Mouse (Mus musculus): ENCODE data around the gene Nup85. TPM values are rescaled to one million over a fixed set of nuclear protein-coding genes. Genes with fewer than 3 reads are reported as not detected.

Gene Nup85
- polyA plus RNA-seq, 1 experiment from 2014 or later: 101 TPM

DNA sequence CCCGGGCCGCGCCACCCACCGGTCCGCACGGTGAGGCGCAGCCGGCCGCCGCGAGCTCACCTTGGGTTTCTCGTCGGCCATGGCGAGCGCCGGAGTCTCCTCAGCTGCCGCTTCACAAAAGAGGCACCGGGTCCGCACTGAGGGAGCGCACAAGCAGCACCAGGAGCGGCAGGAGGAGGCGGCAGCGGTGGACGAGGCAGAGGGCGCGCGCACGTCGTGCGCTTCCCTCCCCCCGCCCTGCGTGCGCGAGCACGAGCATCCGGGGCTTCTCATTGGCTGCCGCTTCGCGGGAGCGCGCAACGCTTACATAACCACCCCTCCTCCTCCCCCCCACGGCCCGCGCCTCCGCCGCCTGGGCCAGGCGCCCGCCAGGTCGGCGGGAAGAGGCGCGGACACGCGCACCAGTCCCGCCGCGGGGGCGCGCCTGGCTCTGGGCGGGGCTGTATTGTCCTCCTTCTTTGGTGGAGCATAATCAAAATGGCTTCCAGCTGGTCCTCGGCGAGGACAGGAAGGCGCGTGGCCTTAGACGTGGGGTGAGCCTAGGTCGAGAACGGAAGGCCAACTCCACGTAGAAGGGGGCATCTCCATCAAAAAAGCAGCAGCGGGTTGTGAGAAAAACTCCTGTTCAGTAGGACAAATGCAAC, 28.1 kb upstream of the Nup85 start, which contains the start of gene Sumo2:
TSS of gene Sumo2 (minus strand) at position 239 of the 644 bp plus-strand sequence.
- WGBS: 1% methylated on average over 51 of the region's 70 CpGs
- peak; percentile 89 for ATAC-seq (ENCODE audit: low FRiP score)
- peak within 1 kb of the TSS; percentile 77 for H3K4me2 ChIP-seq

DNA sequence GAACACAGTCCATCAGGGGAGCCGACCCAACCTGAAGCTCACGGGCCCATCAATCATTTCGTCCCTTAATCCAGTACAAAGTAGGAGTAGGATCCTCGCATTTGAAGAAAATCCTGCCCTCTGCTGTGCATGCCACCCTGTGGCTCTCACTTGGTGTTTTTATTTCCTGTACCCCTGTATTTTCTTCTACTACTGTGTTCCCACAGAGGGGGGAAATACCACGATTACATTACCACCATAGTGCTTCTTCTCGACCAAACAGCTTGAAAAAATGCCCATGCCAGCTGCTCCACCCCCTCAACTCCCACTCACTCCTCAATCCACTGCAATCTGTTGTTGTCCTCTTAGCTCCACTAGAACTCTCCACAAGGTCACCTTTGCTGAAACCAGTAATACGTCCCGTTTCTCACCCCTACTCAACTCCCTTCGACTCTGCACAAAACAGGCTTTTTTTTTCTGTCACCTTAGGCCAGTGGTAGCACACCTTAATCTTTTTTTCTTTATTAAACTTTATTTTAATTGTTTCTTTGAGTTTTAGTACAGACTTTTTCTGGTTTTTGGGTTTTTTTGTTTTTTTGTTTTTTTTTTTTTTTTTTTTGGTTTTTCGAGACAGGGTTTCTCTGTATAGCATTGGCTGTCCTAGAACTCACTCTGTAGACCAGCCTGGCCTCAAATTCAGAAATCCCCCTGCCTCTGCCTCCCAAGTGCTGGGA, 27.2 kb upstream of the Nup85 start:
- Histone ChIP-seq H3K4me1 (peaks cover 35% of the 10 kb centered on the region), H3K27me3 (replicated peaks) (no peaks in the 10 kb centered on the region), H3K4me2 (peak overlapping the region; percentile 77), H3K4me3 (replicated peaks) (peak overlapping the region; percentile 89; the same call in 1 of the 2 replicates), H3K9me3 (replicated peaks) (no peaks in the 10 kb centered on the region), H3K27ac (replicated peaks) (peak overlapping the region; percentile 99), H3K9ac (replicated peaks) (no peak overlapping the region), H3K36me3 (peaks cover 16% of the 10 kb centered on the region)
- 79% methylated on average over 10 of the region's 10 CpGs for WGBS
- no peak for ATAC-seq (ENCODE audit: low FRiP score)

More for the DNA sequence above, 28.1 kb upstream of the Nup85 start, which contains the start of gene Sumo2:
- Histone ChIP-seq H3K9ac (replicated peaks) (peak within 1 kb of the TSS; percentile 90), H3K4me3 (replicated peaks) (peak within 1 kb of the TSS; percentile 89), H3K27ac (replicated peaks) (peak within 1 kb of the TSS; percentile 99), H3K36me3 (peaks cover 25% of the 10 kb centered on the region), H3K9me3 (replicated peaks) (no peaks in the 10 kb centered on the region), H3K27me3 (replicated peaks) (no peaks in the 10 kb centered on the region), H3K4me1 (peaks cover 42% of the 10 kb centered on the region)

DNA sequence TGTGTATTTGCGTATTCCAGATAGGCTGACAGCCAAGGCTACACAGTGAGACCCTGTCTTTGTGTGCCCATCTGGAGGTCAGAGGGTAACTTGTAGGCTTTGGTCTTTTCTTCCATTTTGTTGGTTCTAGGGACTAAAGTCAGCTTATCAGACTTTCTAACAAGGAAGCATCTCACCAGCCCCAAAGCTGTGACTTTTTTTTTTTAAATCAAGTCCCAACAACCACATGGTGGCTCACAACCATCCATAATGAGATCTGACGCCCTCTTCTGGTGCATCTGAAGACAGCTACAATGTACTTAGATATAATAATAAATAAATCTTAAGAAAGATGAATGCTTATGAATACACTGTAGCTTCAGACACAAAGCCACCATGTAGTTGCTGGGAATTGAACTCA, 26.2 kb upstream of the Nup85 start:
- WGBS: 69% methylated on average over 2 of the region's 2 CpGs

DNA sequence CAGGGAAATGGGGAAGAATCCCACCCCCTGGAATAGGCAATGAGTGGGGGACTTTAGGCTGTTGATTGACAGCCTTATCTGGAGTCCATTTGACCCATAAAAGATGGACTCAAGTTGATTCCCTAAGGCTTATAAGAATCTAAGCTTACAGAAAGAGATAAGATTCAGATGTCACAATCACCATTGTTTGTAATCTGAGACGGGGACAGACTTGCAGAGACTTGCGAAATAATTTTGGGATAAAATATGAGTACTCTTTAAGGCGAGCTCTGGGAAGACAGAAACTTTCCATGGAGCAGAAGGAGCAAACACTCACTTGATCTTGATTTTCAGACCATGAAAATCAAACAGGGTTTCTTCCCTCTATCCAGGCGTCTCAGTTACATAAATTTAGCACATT, 20.7 kb upstream of the Nup85 start:
- Histone ChIP-seq H3K36me3 (no peaks in the 10 kb centered on the region), H3K4me2 (no peak overlapping the region), H3K9me3 (replicated peaks) (no peaks in the 10 kb centered on the region), H3K27me3 (replicated peaks) (no peaks in the 10 kb centered on the region), H3K4me3 (replicated peaks) (no peak overlapping the region), H3K27ac (replicated peaks) (no peak overlapping the region), H3K4me1 (no peaks in the 10 kb centered on the region), H3K9ac (replicated peaks) (no peak overlapping the region)
- no peak for ATAC-seq (ENCODE audit: low FRiP score)
- WGBS: 86% methylated on average over 4 of the region's 4 CpGs

More for the DNA sequence above, 26.2 kb upstream of the Nup85 start:
- no peak overlapping the region for H3K4me3 ChIP-seq (replicated peaks)
- H3K9me3 ChIP-seq (replicated peaks): no peaks in the 10 kb centered on the region
- no peak overlapping the region for H3K4me2 ChIP-seq
- H3K4me1 ChIP-seq: peaks cover 26% of the 10 kb centered on the region
- no peak overlapping the region for H3K27ac ChIP-seq (replicated peaks)
- no peak overlapping the region for H3K9ac ChIP-seq (replicated peaks)
- H3K36me3 ChIP-seq: peaks cover 6% of the 10 kb centered on the region
- no peaks in the 10 kb centered on the region for H3K27me3 ChIP-seq (replicated peaks)
- no peak for ATAC-seq (ENCODE audit: low FRiP score)

DNA sequence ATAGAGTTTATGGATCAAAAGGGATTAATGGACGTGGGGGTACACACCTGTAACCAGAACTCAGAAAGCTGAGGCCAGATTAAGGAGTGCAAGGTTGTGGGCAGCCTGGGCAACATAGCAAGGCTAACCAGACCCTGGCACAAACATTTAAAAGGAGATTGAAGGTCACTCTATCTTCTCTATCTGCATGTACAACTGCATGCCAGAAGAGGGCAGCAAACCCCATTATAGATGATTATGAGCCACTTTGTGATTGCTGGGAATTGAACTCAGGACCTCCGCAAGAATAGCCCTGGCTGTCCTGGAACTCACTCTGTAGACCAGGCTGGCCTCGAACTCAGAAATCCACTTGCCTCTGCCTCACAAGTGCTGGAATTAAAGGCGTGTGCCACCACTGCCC, 11.5 kb upstream of the Nup85 start:
- H3K27me3 ChIP-seq (replicated peaks): no peaks in the 10 kb centered on the region
- no peaks in the 10 kb centered on the region for H3K4me1 ChIP-seq
- 56% methylated on average over 4 of the region's 4 CpGs for WGBS
- no peak overlapping the region for H3K27ac ChIP-seq (replicated peaks)
- H3K9ac ChIP-seq (replicated peaks): no peak overlapping the region
- H3K4me2 ChIP-seq: no peak overlapping the region
- no peak overlapping the region for H3K4me3 ChIP-seq (replicated peaks)
- H3K36me3 ChIP-seq: no peaks in the 10 kb centered on the region
- no peak for ATAC-seq (ENCODE audit: low FRiP score)
- H3K9me3 ChIP-seq (replicated peaks): no peaks in the 10 kb centered on the region

DNA sequence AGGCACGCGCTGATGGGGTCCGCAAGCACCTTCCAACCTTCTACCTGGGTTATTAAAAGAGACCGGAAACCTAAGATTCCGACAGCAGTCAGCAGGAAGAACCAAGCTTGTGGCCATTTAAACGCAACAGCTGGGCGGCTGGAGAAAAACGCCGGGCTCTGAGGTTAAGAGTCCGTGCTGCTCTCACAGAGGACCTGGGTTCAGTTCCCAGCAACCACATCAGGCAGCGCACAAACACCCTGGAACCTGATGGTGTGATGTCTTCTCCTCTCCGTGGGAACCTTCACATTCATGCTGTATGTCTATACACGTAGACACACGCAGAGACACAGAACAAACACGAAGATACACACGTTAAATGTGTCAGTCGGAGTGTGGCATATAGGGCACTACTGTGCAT, 8.5 kb upstream of the Nup85 start:
- Histone ChIP-seq H3K36me3 (no peaks in the 10 kb centered on the region), H3K27me3 (replicated peaks) (no peaks in the 10 kb centered on the region), H3K4me2 (no peak overlapping the region), H3K4me3 (replicated peaks) (no peak overlapping the region), H3K9ac (replicated peaks) (no peak overlapping the region), H3K27ac (replicated peaks) (no peak overlapping the region), H3K4me1 (no peaks in the 10 kb centered on the region), H3K9me3 (replicated peaks) (no peaks in the 10 kb centered on the region)
- WGBS: 81% methylated on average over 17 of the region's 17 CpGs
- ATAC-seq (ENCODE audit: low FRiP score): no peak

DNA sequence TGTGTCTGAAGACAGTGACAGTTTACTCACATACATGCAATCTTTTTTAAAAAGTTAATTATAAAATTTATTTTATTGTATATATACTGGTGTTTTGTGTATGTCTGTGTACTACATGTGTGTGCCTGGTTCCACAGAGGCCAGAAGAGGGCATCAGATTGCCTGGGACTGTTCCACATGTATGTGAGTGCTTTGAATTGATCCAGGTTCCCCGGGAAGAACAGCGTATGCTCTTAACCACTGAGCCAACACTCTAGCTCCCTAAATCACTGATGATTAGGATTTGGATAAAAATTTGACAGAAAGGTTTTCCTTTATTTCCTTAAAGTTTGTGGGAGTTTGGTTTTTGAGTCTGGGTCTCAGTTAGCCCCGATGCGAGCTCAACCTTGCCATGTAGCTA, 828 bp upstream of the Nup85 start:
- no peak for ATAC-seq (ENCODE audit: low FRiP score)
- peak overlapping the region; percentile 67 for H3K4me3 ChIP-seq (replicated peaks)
- WGBS: 46% methylated on average over 4 of the region's 4 CpGs

DNA sequence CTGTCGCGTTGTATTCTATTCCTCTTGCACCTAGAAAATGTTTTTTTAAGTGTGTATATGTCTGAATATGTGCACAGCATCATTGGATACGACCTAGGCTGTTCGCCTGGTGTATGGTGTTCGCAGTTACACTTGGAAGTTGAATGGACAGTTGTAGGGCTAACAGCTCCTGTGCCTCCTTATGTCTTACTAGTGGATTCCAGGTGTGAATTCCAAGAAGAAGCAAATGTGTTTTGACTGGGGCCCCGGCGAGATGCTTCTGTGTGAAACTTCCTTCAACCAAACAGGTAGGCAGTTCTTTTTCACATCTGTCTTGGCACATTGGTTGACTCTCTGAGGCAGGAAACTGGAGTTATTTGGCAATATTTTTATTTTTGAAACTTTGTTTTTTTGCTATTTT, 727 bp downstream of the Nup85 start:
- Histone ChIP-seq H3K9ac (replicated peaks) (peak overlapping the region; percentile 62), H3K4me2 (peak overlapping the region; percentile 80), H3K4me3 (replicated peaks) (peak overlapping the region; percentile 67), H3K9me3 (replicated peaks) (no peaks in the 10 kb centered on the region), H3K4me1 (peaks cover 15% of the 10 kb centered on the region), H3K36me3 (peaks cover 36% of the 10 kb centered on the region), H3K27ac (replicated peaks) (no peak overlapping the region), H3K27me3 (replicated peaks) (no peaks in the 10 kb centered on the region)
- ATAC-seq (ENCODE audit: low FRiP score): no peak
- 21% methylated on average over 7 of the region's 7 CpGs for WGBS

More for the DNA sequence above, 828 bp upstream of the Nup85 start:
- H3K4me1 ChIP-seq: peaks cover 15% of the 10 kb centered on the region
- H3K27me3 ChIP-seq (replicated peaks): no peaks in the 10 kb centered on the region
- peak overlapping the region; percentile 62; the same call in 1 of the 2 replicates for H3K9ac ChIP-seq (replicated peaks)
- peaks cover 21% of the 10 kb centered on the region for H3K36me3 ChIP-seq
- no peaks in the 10 kb centered on the region for H3K9me3 ChIP-seq (replicated peaks)
- H3K27ac ChIP-seq (replicated peaks): peak overlapping the region; percentile 72
- peak overlapping the region; percentile 80 for H3K4me2 ChIP-seq

DNA sequence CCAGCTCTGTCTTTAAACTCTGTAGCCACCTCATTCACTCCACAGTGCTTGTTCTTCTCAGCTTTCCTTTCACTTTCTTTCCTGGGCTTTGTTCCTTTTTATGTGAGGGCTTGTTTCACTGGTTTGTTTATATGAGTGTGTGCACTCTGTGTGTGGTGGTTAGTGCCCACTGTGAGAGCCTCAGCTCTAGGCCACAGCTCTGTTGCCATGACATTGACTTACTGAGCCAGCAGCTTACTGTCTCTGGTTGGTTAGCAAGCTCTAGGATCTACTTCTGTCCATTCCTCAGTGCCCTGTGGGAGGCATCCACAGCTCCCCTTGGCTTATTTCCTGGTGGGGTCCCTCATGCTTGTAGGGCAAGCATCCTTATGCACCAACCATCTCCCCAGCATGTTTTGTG, 14.8 kb downstream of the Nup85 start:
- Histone ChIP-seq H3K27ac (replicated peaks) (no peak overlapping the region), H3K9ac (replicated peaks) (no peak overlapping the region), H3K4me3 (replicated peaks) (no peak overlapping the region), H3K9me3 (replicated peaks) (no peaks in the 10 kb centered on the region), H3K4me1 (no peaks in the 10 kb centered on the region), H3K36me3 (peaks cover 60% of the 10 kb centered on the region), H3K4me2 (no peak overlapping the region), H3K27me3 (replicated peaks) (no peaks in the 10 kb centered on the region)
- no peak for ATAC-seq (ENCODE audit: low FRiP score)

DNA sequence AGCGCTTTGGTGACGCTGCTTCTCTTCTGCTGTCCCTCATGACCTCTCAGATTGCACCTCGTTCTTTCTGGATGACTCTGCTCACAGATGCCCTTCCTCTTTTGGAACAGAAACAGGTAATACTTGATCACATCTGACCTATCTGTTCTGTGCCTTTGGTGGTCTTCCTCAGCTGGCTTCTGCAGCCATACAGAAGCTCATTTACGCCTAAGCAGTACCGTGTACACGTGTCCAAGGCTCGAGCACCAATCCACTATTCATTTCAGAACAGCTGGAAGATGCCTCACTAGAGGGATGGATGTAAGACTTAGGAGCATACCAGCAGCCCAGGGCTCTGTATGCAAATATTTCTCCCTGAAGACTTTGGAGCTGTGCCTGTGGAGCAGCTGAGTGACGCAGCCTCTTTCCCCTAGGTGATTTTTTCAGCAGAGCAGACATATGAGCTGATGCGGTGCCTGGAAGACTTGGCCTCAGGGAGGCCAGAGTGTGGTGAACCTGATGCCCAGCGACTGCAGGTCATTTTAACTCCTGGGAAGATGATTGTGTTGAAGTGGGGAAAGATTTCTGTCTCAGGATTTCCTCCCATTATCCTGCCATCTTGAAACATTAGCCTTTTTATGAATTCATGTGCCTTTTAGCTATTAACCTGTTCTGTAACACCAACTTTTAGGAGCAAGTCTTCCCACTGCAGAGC, 18.8 kb downstream of the Nup85 start:
- ATAC-seq (ENCODE audit: low FRiP score): no peak
- Histone ChIP-seq H3K4me2 (no peak overlapping the region), H3K9ac (replicated peaks) (no peak overlapping the region), H3K36me3 (peaks cover 92% of the 10 kb centered on the region), H3K4me1 (no peaks in the 10 kb centered on the region), H3K27me3 (replicated peaks) (no peaks in the 10 kb centered on the region), H3K27ac (replicated peaks) (no peak overlapping the region; the same call in 1 of the 2 replicates), H3K4me3 (replicated peaks) (no peak overlapping the region), H3K9me3 (replicated peaks) (no peaks in the 10 kb centered on the region)
- WGBS: 74% methylated on average over 10 of the region's 10 CpGs

DNA sequence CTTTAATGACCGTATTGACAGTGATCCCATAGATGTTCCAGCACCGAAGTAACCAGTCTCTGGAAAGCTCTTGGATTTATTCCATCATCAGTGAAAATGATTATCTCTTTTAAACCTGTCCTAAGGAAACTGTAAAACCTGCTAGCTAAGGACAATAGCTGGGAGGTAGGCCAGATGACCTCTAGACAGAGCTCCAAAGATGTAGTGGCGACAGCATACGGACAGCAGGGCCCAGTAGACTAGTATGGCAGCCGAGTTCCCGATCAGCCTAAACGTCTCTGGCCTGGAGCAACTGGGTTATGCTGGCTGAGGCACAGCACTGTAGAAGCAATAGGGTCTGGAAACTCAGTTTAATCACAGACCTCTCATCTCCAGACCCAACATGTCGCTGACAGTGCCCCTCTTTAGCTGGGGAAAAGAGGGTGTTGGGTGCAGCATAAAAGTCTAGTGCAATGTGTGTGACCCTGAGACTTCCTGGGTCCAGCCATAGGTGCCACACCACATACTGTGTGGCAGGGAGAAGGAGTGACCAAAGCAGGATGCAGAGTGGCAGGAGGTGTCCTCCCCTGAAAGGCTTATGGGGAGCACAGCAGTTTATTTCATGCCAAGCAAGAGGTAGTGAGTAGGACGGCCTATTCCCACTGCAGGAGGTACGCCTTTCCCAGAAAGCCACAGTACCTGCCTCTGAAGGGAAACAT, 20.3 kb downstream of the Nup85 start:
- Histone ChIP-seq H3K36me3 (peaks cover 92% of the 10 kb centered on the region), H3K4me1 (no peaks in the 10 kb centered on the region), H3K4me2 (no peak overlapping the region), H3K9ac (replicated peaks) (no peak overlapping the region), H3K4me3 (replicated peaks) (no peak overlapping the region), H3K9me3 (replicated peaks) (no peaks in the 10 kb centered on the region), H3K27ac (replicated peaks) (no peak overlapping the region), H3K27me3 (replicated peaks) (no peaks in the 10 kb centered on the region)
- 91% methylated on average over 10 of the region's 10 CpGs for WGBS
- ATAC-seq (ENCODE audit: low FRiP score): no peak

Data from neural tube, embryonic 15.5 days (tissue).